Comparison of ENCODE assay signal across 8 mouse cellular contexts in the genomic region with DNA sequence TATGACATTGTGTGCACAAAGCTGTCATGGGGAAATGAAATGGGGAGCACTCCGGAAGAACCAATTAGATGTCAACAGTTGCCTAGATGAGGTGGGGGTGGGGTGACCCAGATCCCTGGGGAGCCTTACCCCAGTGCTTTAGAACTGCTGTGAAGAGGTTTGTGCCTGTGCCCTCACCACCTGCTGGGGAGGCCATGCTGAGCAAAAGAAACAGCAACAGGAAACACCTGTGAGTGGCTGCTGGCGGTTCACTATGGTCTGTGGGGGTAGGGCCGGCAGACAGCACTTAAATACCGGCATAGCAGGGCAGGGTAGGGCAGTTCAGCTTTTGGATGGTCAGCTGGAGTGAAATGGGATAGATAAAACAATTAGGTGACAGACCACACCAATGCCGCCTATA. TPM values are rescaled to one million over a fixed set of nuclear protein-coding genes. Genes with fewer than 3 reads are reported as not detected.
DNase-seq lines count a peak whose midpoint lies in the region; ATAC-seq and TF ChIP-seq lines count a peak whose summit lies in the region.

No protein-coding gene starts in this region.

- no peak for DNase-seq in kidney, adult 11 months
- DNase-seq in T-cell, adult 2 months (ENCODE audit: low spot score), result peak; percentile 90
- peak; percentile 39 for DNase-seq in lung, postnatal 14 days
- DNase-seq in stomach, postnatal 0 days (ENCODE audit: low spot score), result peak; percentile 20
- no peak for DNase-seq in right cerebral cortex, postnatal 36 days (ENCODE audit: low spot score in 2 of 2)

- peak; percentile 20; the same call in 1 of the 2 replicates for ATAC-seq in kidney, embryonic 16.5 days (ENCODE audit: low FRiP score, low TSS enrichment)
- ATAC-seq in heart, embryonic 14.5 days (ENCODE audit: insufficient number of reproducible peaks, insufficient read depth, low FRiP score, low read depth), result peak; percentile 45; the same call in 1 of the 2 replicates
- no peak for ATAC-seq in stomach, postnatal 0 days (ENCODE audit: low FRiP score, low TSS enrichment)
- ATAC-seq in erythroblast, adult 5-6 weeks (replicated peaks; ENCODE audit: low FRiP score, poor library complexity, severe bottlenecking), result no peak

- peak overlapping the region; percentile 92 for H3K27ac ChIP-seq in kidney, embryonic 16.5 days (ENCODE audit: low read length)
- peak overlapping the region; percentile 12 to 47; a peak in 2 of 4 replicates for H3K27ac ChIP-seq in heart, embryonic 14.5 days (replicated peaks in 1 of 2; ENCODE audit: control insufficient read depth in 1 of 2, insufficient read depth in 1 of 2, low read depth in 2 of 2, low read length in 2 of 2)
- H3K27ac ChIP-seq in stomach, postnatal 0 days (replicated peaks), result peak overlapping the region; percentile 61; the same call in 1 of the 2 replicates

- H3K9me3 ChIP-seq in kidney, embryonic 16.5 days (ENCODE audit: low read length), result no peaks in the 10 kb centered on the region
- H3K9me3 ChIP-seq in heart, embryonic 14.5 days (ENCODE audit: control insufficient read depth, low read length), result no peaks in the 10 kb centered on the region
- H3K9me3 ChIP-seq in stomach, postnatal 0 days (ENCODE audit: control insufficient read depth, low read length), result no peaks in the 10 kb centered on the region

- H3K36me3 ChIP-seq in kidney, embryonic 16.5 days (ENCODE audit: insufficient read depth, low read length), result peaks cover 37% of the 10 kb centered on the region
- peaks cover 57% of the 10 kb centered on the region for H3K36me3 ChIP-seq in heart, embryonic 14.5 days (ENCODE audit: control insufficient read depth, insufficient read depth, low read length)
- H3K36me3 ChIP-seq in stomach, postnatal 0 days (ENCODE audit: control insufficient read depth, insufficient read depth, low read length), result peaks cover 13% of the 10 kb centered on the region

- H3K4me1 ChIP-seq in kidney, embryonic 16.5 days (ENCODE audit: insufficient read depth, low read length), result peaks cover 39% of the 10 kb centered on the region
- H3K4me1 ChIP-seq in heart, embryonic 14.5 days (ENCODE audit: control insufficient read depth in 2 of 2, insufficient read depth in 2 of 2, low read length in 2 of 2), result peaks cover 4 to 17% of the 10 kb centered on the region in 2 experiments; a peak in 3 of 4 replicates
- no peaks in the 10 kb centered on the region for H3K4me1 ChIP-seq in stomach, postnatal 0 days (replicated peaks; ENCODE audit: control insufficient read depth, insufficient read depth)

- peak overlapping the region; percentile 0; the same call in 1 of the 2 replicates for H3K9ac ChIP-seq in kidney, embryonic 16.5 days (replicated peaks; ENCODE audit: low read length)
- H3K9ac ChIP-seq in heart, embryonic 14.5 days (ENCODE audit: low read length), result no peak overlapping the region
- no peak overlapping the region for H3K9ac ChIP-seq in stomach, postnatal 0 days (ENCODE audit: low read length)

- H3K4me2 ChIP-seq in kidney, embryonic 16.5 days (replicated peaks; ENCODE audit: low read depth, low read length), result peak overlapping the region; percentile 27
- no peak overlapping the region for H3K4me2 ChIP-seq in heart, embryonic 14.5 days (ENCODE audit: low read length)
- no peak overlapping the region for H3K4me2 ChIP-seq in stomach, postnatal 0 days (replicated peaks; ENCODE audit: low read depth)

- H3K4me3 ChIP-seq in kidney, embryonic 16.5 days (ENCODE audit: low read length), result 0 out of 2 replicates have a peak overlapping the region, but pooled peaks have one; percentile 11
- no peak overlapping the region for H3K4me3 ChIP-seq in heart, embryonic 14.5 days (ENCODE audit: control insufficient read depth in 1 of 2, insufficient read depth in 1 of 2, low read depth in 1 of 2, low read length in 2 of 2)
- H3K4me3 ChIP-seq in stomach, postnatal 0 days (ENCODE audit: low read depth, low read length), result no peak overlapping the region

- no peak for TF ChIP-seq CTCF in stomach, postnatal 0 days (IDR thresholded peaks at IDR 0.05; ENCODE audit: low read depth)

- no peaks in the 10 kb centered on the region for H3K27me3 ChIP-seq in kidney, embryonic 16.5 days (ENCODE audit: insufficient read depth, low read length)
- H3K27me3 ChIP-seq in heart, embryonic 14.5 days (ENCODE audit: control insufficient read depth, insufficient read depth, low read length), result no peaks in the 10 kb centered on the region
- H3K27me3 ChIP-seq in stomach, postnatal 0 days (ENCODE audit: control insufficient read depth, insufficient read depth, low read length), result no peaks in the 10 kb centered on the region

- WGBS in kidney, embryonic 16.5 days, result 12% methylated on average over 5 of the region's 5 CpGs
- 34% methylated on average over 5 of the region's 5 CpGs for WGBS in heart, embryonic 14.5 days
- WGBS in stomach, postnatal 0 days, result 35% methylated on average over 5 of the region's 5 CpGs

- no peak for TF ChIP-seq EP300 in stomach, postnatal 0 days (optimal IDR thresholded peaks at IDR 0.05)

RNA-seq across cellular contexts. Expression of a gene that starts 13.2 kb away (rescaled TPM):
- polyA plus RNA-seq in kidney, embryonic 16.5 days (2015; fragmentation: Nextera tagmentation; extraction: Ambion mirVana), result 117 and 134 TPM in 2 replicates
- 54.7 and 62.5 TPM in 2 replicates for polyA plus RNA-seq in heart, embryonic 14.5 days (2014; fragmentation: Nextera tagmentation; extraction: Ambion mirVana)
- 43.3 and 56.6 TPM in 2 replicates for polyA plus RNA-seq in stomach, postnatal 0 days (2015; fragmentation: Nextera tagmentation; extraction: Ambion mirVana)
- total RNA-seq in erythroblast, adult 5-6 weeks (2015; ENCODE audit: low replicate concordance), result 51.6 and 81.5 TPM in 2 replicates
- total RNA-seq in erythroblast, adult 5-6 weeks (2017; ENCODE audit: low replicate concordance), result 68.8 and 99.5 TPM in 2 replicates

RNA-seq across cellular contexts. Expression of a gene that starts 14.1 kb away (rescaled TPM):
- 0.84 and 1.2 TPM in 2 replicates for polyA plus RNA-seq in kidney, embryonic 16.5 days (2015; fragmentation: Nextera tagmentation; extraction: Ambion mirVana)
- polyA plus RNA-seq in heart, embryonic 14.5 days (2014; fragmentation: Nextera tagmentation; extraction: Ambion mirVana), result 0.54 TPM in 2 replicates
- polyA plus RNA-seq in stomach, postnatal 0 days (2015; fragmentation: Nextera tagmentation; extraction: Ambion mirVana), result 0.45 and 0.98 TPM in 2 replicates
- not detected in 2 replicates for total RNA-seq in erythroblast, adult 5-6 weeks (2015; ENCODE audit: low replicate concordance)
- total RNA-seq in erythroblast, adult 5-6 weeks (2017; ENCODE audit: low replicate concordance), result not detected in 2 replicates

RNA-seq across cellular contexts. Expression of a gene that starts 18.1 kb away (rescaled TPM):
- 44.5 and 46.3 TPM in 2 replicates for polyA plus RNA-seq in kidney, embryonic 16.5 days (2015; fragmentation: Nextera tagmentation; extraction: Ambion mirVana)
- 25.7 and 25.8 TPM in 2 replicates for polyA plus RNA-seq in heart, embryonic 14.5 days (2014; fragmentation: Nextera tagmentation; extraction: Ambion mirVana)
- 8.9 and 9.3 TPM in 2 replicates for polyA plus RNA-seq in stomach, postnatal 0 days (2015; fragmentation: Nextera tagmentation; extraction: Ambion mirVana)
- 16.3 and 17.6 TPM in 2 replicates for total RNA-seq in erythroblast, adult 5-6 weeks (2015; ENCODE audit: low replicate concordance)
- 1.7 and 2.6 TPM in 2 replicates for total RNA-seq in erythroblast, adult 5-6 weeks (2017; ENCODE audit: low replicate concordance)

RNA-seq across cellular contexts. Expression of a gene that starts 57.3 kb away (rescaled TPM):
- 106 and 111 TPM in 2 replicates for polyA plus RNA-seq in kidney, embryonic 16.5 days (2015; fragmentation: Nextera tagmentation; extraction: Ambion mirVana)
- 59.1 and 64.5 TPM in 2 replicates for polyA plus RNA-seq in heart, embryonic 14.5 days (2014; fragmentation: Nextera tagmentation; extraction: Ambion mirVana)
- 96.2 and 101 TPM in 2 replicates for polyA plus RNA-seq in stomach, postnatal 0 days (2015; fragmentation: Nextera tagmentation; extraction: Ambion mirVana)
- 72.8 and 90.9 TPM in 2 replicates for total RNA-seq in erythroblast, adult 5-6 weeks (2015; ENCODE audit: low replicate concordance)
- 46.0 and 50.9 TPM in 2 replicates for total RNA-seq in erythroblast, adult 5-6 weeks (2017; ENCODE audit: low replicate concordance)

Comparison
In these comparisons a context has a peak if more than half of its experiments do, and no peak if none do; other contexts are left out.
1. ATAC-seq: peak in kidney, embryonic 16.5 days (single experiment) and heart, embryonic 14.5 days (single experiment); none in stomach, postnatal 0 days (single experiment) and erythroblast, adult 5-6 weeks (single experiment).
2. H3K27ac ChIP-seq: peak in every context shown above with its lines; median percentile 92 in kidney, embryonic 16.5 days; 61 in stomach, postnatal 0 days; 30 in heart, embryonic 14.5 days.
3. DNase-seq: peak in T-cell, adult 2 months (single experiment), lung, postnatal 14 days (single experiment) and stomach, postnatal 0 days (single experiment); none in kidney, adult 11 months (single experiment) and right cerebral cortex, postnatal 36 days (0 of 2).